Mouse (Mus musculus) testis, adult 2 months (tissue): Measurements from ENCODE around the gene D630045J12Rik.

Experiments used
- CTCF ChIP-seq: fragments of 200-500 bp; IDR thresholded peaks from 2 replicates; pipeline ENCODE4 v1.5.1; 2012; ENCODE audit warnings: low read depth, mild to moderate bottlenecking, inconsistent platforms, low read length, moderate library complexity; ENCODE audit not compliant: control insufficient read depth, insufficient read depth, insufficient replicate concordance
- POLR2A ChIP-seq: fragments of 200-500 bp; IDR thresholded peaks from 2 replicates; pipeline ENCODE4 v1.6.1; 2012; ENCODE audit warnings: low read depth, mild to moderate bottlenecking, inconsistent platforms, low read length, moderate library complexity; ENCODE audit not compliant: control insufficient read depth

DNA sequence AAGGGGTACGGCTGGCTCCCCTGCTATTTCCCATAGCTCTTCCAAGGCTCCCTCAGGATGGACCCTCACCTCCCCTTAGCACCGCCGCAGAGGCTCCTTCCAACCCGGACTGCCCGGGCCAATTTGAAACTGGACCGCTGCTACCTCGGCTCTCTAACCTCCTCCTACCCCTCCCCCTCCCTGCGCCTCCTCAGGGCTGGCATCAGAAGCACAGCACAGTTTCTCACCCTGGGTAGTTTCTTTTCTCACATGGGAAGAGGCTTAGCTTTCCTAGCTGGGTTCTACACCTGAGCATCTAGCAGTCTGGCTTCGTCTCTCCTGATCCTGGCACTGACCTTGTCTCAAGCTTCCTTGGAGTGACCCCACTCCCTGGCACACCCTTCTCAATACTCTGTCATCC is 143.9 kb downstream of the D630045J12Rik start:
- no peak for TF ChIP-seq CTCF
- TF ChIP-seq POLR2A = no peak
